Mouse (Mus musculus): Measurements from ENCODE around the gene Hpgd.

DNA sequence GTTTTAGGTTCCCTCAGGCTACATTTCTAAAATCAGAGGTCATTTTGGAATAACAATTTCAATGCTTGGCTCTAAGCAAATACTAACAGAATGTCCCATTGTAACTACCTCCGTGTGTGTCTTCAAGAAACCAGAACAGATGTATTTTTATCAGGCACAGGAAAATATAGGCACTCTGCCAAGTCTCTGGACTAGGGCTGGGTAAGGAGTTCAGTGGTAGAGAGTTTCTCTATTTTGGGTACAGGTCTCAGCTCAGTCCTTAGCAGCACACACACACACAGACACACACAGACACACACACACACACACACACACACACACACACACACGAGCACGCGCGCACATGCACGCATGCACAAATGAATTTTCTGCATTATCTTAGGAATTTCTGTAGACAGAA is 49.1 kb downstream of the Hpgd start:
- TF ChIP-seq CTCF (conservative IDR thresholded peaks at IDR 0.05 in 1 of 2, IDR thresholded peaks at IDR 0.05 in 1 of 2; ENCODE audit: low read depth in 2 of 2, low read length in 2 of 2) (no peak), USF1 (IDR thresholded peaks at IDR 0.05; ENCODE audit: low read depth, low read length) (no peak), EP300 (IDR thresholded peaks at IDR 0.05; ENCODE audit: low read length) (no peak), POLR2A (IDR thresholded peaks at IDR 0.05; ENCODE audit: low read depth, low read length) (no peak), ELF1 (IDR thresholded peaks at IDR 0.05; ENCODE audit: low read depth, low read length) (no peak), SIN3A (IDR thresholded peaks at IDR 0.05; ENCODE audit: low read length) (no peak)

Measured in CH12.LX (cell line).